Mouse (Mus musculus): ENCODE data around the gene Tmc3. TPM values are rescaled to one million over a fixed set of nuclear protein-coding genes. Genes with fewer than 3 reads are reported as not detected.

Gene Tmc3
- total RNA-seq (2021): under 1 TPM; 0.11 to 0.13 TPM

- peak; percentile 35 for DNase-seq (ENCODE audit: low spot score)
- intact Hi-C loops (cut with DNase I): no loop called here
Observed at GRCm38 (mm10) chr7:83584639-83585471, at the start of gene Tmc3. Tmc3 (plus strand) TSS chr7:83584927.

- no peak for DNase-seq (ENCODE audit: low spot score)
- intact Hi-C loops (cut with DNase I): no loop called here
Observed at GRCm38 (mm10) chr7:83541536-83542169, 43.1 kb upstream of the Tmc3 start.

- DNase-seq (ENCODE audit: low spot score): no peak
- intact Hi-C loops (cut with DNase I): no loop called here
Observed at GRCm38 (mm10) chr7:83548686-83549352, 35.9 kb upstream of the Tmc3 start.

GRCm38 (mm10) chr7:83549353-83549774 lies 35.4 kb upstream of the Tmc3 start:
- intact Hi-C loops (cut with DNase I): no loop called here

GRCm38 (mm10) chr7:83549951-83550407 lies 34.7 kb upstream of the Tmc3 start:
- intact Hi-C loops (cut with DNase I): loop anchor here (1.0 to 2.0 kb wide), 2 partner anchors 683 to 835 kb away; partner anchors contain the start of gene Mex3b
- DNase-seq (ENCODE audit: low spot score): no peak

More at GRCm38 (mm10) chr7:83549353-83549774, 35.4 kb upstream of the Tmc3 start:
- DNase-seq (ENCODE audit: low spot score): no peak

- no peak for DNase-seq (ENCODE audit: low spot score)
- intact Hi-C loops (cut with DNase I): no loop called here
Observed at GRCm38 (mm10) chr7:83554477-83554876, 30.2 kb upstream of the Tmc3 start.

GRCm38 (mm10) chr7:83556488-83556887 lies 28.2 kb upstream of the Tmc3 start:
- DNase-seq (ENCODE audit: low spot score): no peak
- intact Hi-C loops (cut with DNase I): no loop called here

- intact Hi-C loops (cut with DNase I): no loop called here
- DNase-seq (ENCODE audit: low spot score): no peak
Observed at GRCm38 (mm10) chr7:83558741-83559280, 25.9 kb upstream of the Tmc3 start.

- no peak for DNase-seq (ENCODE audit: low spot score)
- intact Hi-C loops (cut with DNase I): no loop called here
Observed at GRCm38 (mm10) chr7:83559495-83559894, 25.2 kb upstream of the Tmc3 start.

GRCm38 (mm10) chr7:83561849-83562248 lies 22.9 kb upstream of the Tmc3 start:
- DNase-seq (ENCODE audit: low spot score): no peak
- intact Hi-C loops (cut with DNase I): no loop called here

- intact Hi-C loops (cut with DNase I): loop anchor here (5.0 kb wide), 2 partner anchors 38 to 318 kb away; partner anchors contain the start of genes Mesd and Tlnrd1
- DNase-seq (ENCODE audit: low spot score): peak; percentile 28
Observed at GRCm38 (mm10) chr7:83564635-83565291, 20.0 kb upstream of the Tmc3 start.

GRCm38 (mm10) chr7:83565976-83566375 lies 18.8 kb upstream of the Tmc3 start:
- DNase-seq (ENCODE audit: low spot score): peak; percentile 29
- intact Hi-C loops (cut with DNase I): loop anchor here (5.0 kb wide), 2 partner anchors 36 to 316 kb away; partner anchors contain the start of genes Mesd and Tlnrd1

- intact Hi-C loops (cut with DNase I): loop anchor here (1.0 to 5.0 kb wide), 4 partner anchors 34 to 314 kb away; partner anchors contain the start of genes Mesd and Tlnrd1
- no peak for DNase-seq (ENCODE audit: low spot score)
Observed at GRCm38 (mm10) chr7:83567841-83568500, 16.8 kb upstream of the Tmc3 start.

- intact Hi-C loops (cut with DNase I): loop anchor here (1.0 to 5.0 kb wide), 5 partner anchors 33 to 313 kb away; partner anchors contain the start of genes Mesd and Tlnrd1
- no peak for DNase-seq (ENCODE audit: low spot score)
Observed at GRCm38 (mm10) chr7:83568815-83569214, 15.9 kb upstream of the Tmc3 start.

GRCm38 (mm10) chr7:83569436-83569835 lies 15.3 kb upstream of the Tmc3 start:
- no peak for DNase-seq (ENCODE audit: low spot score)
- intact Hi-C loops (cut with DNase I): loop anchor here (1.0 to 5.0 kb wide), 4 partner anchors 33 to 313 kb away; partner anchors contain the start of genes Mesd and Tlnrd1

- intact Hi-C loops (cut with DNase I): no loop called here
Observed at GRCm38 (mm10) chr7:83571077-83571476, 13.7 kb upstream of the Tmc3 start.

GRCm38 (mm10) chr7:83571901-83572300 lies 12.8 kb upstream of the Tmc3 start:
- intact Hi-C loops (cut with DNase I): no loop called here
- no peak for DNase-seq (ENCODE audit: low spot score)

More at GRCm38 (mm10) chr7:83571077-83571476, 13.7 kb upstream of the Tmc3 start:
- no peak for DNase-seq (ENCODE audit: low spot score)

GRCm38 (mm10) chr7:83572451-83572850 lies 12.3 kb upstream of the Tmc3 start:
- no peak for DNase-seq (ENCODE audit: low spot score)
- intact Hi-C loops (cut with DNase I): no loop called here

GRCm38 (mm10) chr7:83580946-83581345 lies 3.8 kb upstream of the Tmc3 start:
- DNase-seq (ENCODE audit: low spot score): no peak
- intact Hi-C loops (cut with DNase I): no loop called here
